Mouse (Mus musculus) layer of hippocampus, adult 8-10 months (tissue): ENCODE measurements around the gene Spata3. TPM values are rescaled to one million over a fixed set of nuclear protein-coding genes. Genes with fewer than 3 reads are reported as not detected.

Experiments
- total RNA-seq, 4 experiments: library from RNA; stranded (reverse); gene quantifications; 2 replicates each; pipeline ENCODE4 v1.2.4; 2022

Gene Spata3
- total RNA-seq, 4 experiments from 2014 or later: 1.1 to 1.7 (median 1.3) TPM

Other genes with a start within 250 kb of the Spata3 start
- 1 to 10 TPM in 2 of 4 experiments, under 1 TPM in 1, not detected in 1; 0.21 to 1.8 (median 1.5) TPM for gene A630001G21Rik, start 238.2 kb upstream of the Spata3 start, total RNA-seq
- gene Cab39, start 223.4 kb upstream of the Spata3 start, total RNA-seq: 100 to 1,000 TPM; 128 to 143 (median 137) TPM
- gene Itm2c, start 122.5 kb upstream of the Spata3 start, total RNA-seq: 100 to 1,000 TPM; 782 to 804 (median 787) TPM
- 1 to 10 TPM; 4.3 to 5.3 (median 4.5) TPM for gene 4933407L21Rik, start 88.3 kb upstream of the Spata3 start, total RNA-seq
- gene Gpr55, start 55.8 kb upstream of the Spata3 start, total RNA-seq: under 1 TPM in 3 of 4 experiments, not detected in 1; 0.08 to 0.52 (median 0.25) TPM
- 10 to 100 TPM; 12.6 to 22.3 (median 17.2) TPM for gene 2810459M11Rik, start 29.0 kb downstream of the Spata3 start, total RNA-seq
- 100 to 1,000 TPM; 117 to 122 (median 118) TPM for gene Psmd1, start 47.6 kb downstream of the Spata3 start, total RNA-seq
- not detected for gene Htr2b, start 95.2 kb downstream of the Spata3 start, total RNA-seq
- 1 to 10 TPM in 3 of 4 experiments, not detected in 1; 4.5 to 7.4 (median 6.4) TPM for gene Gm21972, start 116.8 kb downstream of the Spata3 start, total RNA-seq
- 10 to 100 TPM; 35.5 to 52.4 (median 43.3) TPM for gene Armc9, start 138.0 kb downstream of the Spata3 start, total RNA-seq